Mouse (Mus musculus) kidney, adult 2 months (tissue): ENCODE measurements at regions not wholly inside any gene's neighbourhood (a gene's known extent, or its start where the extent isn't known, plus 50 kb on each side); places are given as distances from the start of the nearest gene placed in this dataset.

Source experiments
- CTCF ChIP-seq: fragments of 200-500 bp; conservative IDR thresholded peaks from 2 replicates; pipeline ENCODE4 v1.5.1; 2011; ENCODE audit warnings: low read depth, mild to moderate bottlenecking, control low read depth, low read length, moderate library complexity, mixed read lengths; ENCODE audit not compliant: insufficient read depth, insufficient read length
- POLR2A ChIP-seq: fragments of 200-500 bp; IDR thresholded peaks from one replicate; pipeline ENCODE4 v1.6.1; 2011; ENCODE audit warnings: low read depth, low read length, control low read depth

GRCm38 (mm10) chr11:37434600-37434999 is 198.8 kb upstream of the Tenm2 start:
- no peak for TF ChIP-seq CTCF
- no peak for TF ChIP-seq POLR2A
